Mouse (Mus musculus): ENCODE results near the gene Pigu. TPM values are rescaled to one million over a fixed set of nuclear protein-coding genes. Genes with fewer than 3 reads are reported as not detected.

Pigu gene
- polyA plus RNA-seq, 1 experiment from 2014 or later, result 51.9 TPM

GRCm38 (mm10) chr2:155385731-155386533 lies 28.7 kb upstream of the Pigu start:
- Histone ChIP-seq H3K27ac (ENCODE audit: low read depth, low read length) (no peak overlapping the region), H3K9me3 (ENCODE audit: control insufficient read depth, low read length) (no peaks in the 10 kb centered on the region), H3K4me1 (replicated peaks; ENCODE audit: control insufficient read depth, insufficient read depth, low read length) (peaks cover 2% of the 10 kb centered on the region; the same call in 1 of the 2 replicates), H3K4me2 (no peak overlapping the region), H3K27me3 (replicated peaks; ENCODE audit: control insufficient read depth, insufficient read depth, low read length) (peaks cover 1% of the 10 kb centered on the region), H3K9ac (ENCODE audit: low read depth, low read length) (no peak overlapping the region), H3K36me3 (ENCODE audit: control insufficient read depth, insufficient read depth, low read length) (peaks cover 10% of the 10 kb centered on the region; the same call in 1 of the 2 replicates), H3K4me3 (ENCODE audit: low read depth, low read length) (no peak overlapping the region)
- 56% methylated on average over 18 of the region's 18 CpGs for WGBS
- ATAC-seq (replicated peaks; ENCODE audit: low FRiP score) (no peak), DNase-seq (ENCODE audit: low spot score) (no peak)

- Histone ChIP-seq H3K4me2 (no peak overlapping the region), H3K27ac (ENCODE audit: low read depth, low read length) (no peak overlapping the region), H3K27me3 (replicated peaks; ENCODE audit: control insufficient read depth, insufficient read depth, low read length) (peaks cover 10% of the 10 kb centered on the region), H3K9ac (ENCODE audit: low read depth, low read length) (no peak overlapping the region), H3K4me1 (replicated peaks; ENCODE audit: control insufficient read depth, insufficient read depth, low read length) (peaks cover 3% of the 10 kb centered on the region; the same call in 1 of the 2 replicates), H3K36me3 (ENCODE audit: control insufficient read depth, insufficient read depth, low read length) (peaks cover 10% of the 10 kb centered on the region; the same call in 1 of the 2 replicates), H3K9me3 (ENCODE audit: control insufficient read depth, low read length) (no peaks in the 10 kb centered on the region), H3K4me3 (ENCODE audit: low read depth, low read length) (no peak overlapping the region)
- DNase-seq (ENCODE audit: low spot score), result peak; percentile 70
- 0 out of 2 replicates have a peak, but pooled peaks have one; percentile 14 for ATAC-seq (replicated peaks; ENCODE audit: low FRiP score)
- 26% methylated on average over 7 of the region's 7 CpGs for WGBS
Observed at GRCm38 (mm10) chr2:155385090-155385489, 27.9 kb upstream of the Pigu start.

- ATAC-seq (replicated peaks; ENCODE audit: low FRiP score) (no peak), DNase-seq (ENCODE audit: low spot score) (no peak)
- no peaks in the 10 kb centered on the region for H3K36me3 ChIP-seq (ENCODE audit: control insufficient read depth, insufficient read depth, low read length)
- H3K4me1 ChIP-seq (replicated peaks; ENCODE audit: control insufficient read depth, insufficient read depth, low read length), result peaks cover 3% of the 10 kb centered on the region; the same call in 1 of the 2 replicates
- peaks cover 18% of the 10 kb centered on the region for H3K27me3 ChIP-seq (replicated peaks; ENCODE audit: control insufficient read depth, insufficient read depth, low read length)
- H3K9ac ChIP-seq (ENCODE audit: low read depth, low read length), result no peak overlapping the region
- no peak overlapping the region for H3K27ac ChIP-seq (ENCODE audit: low read depth, low read length)
- H3K4me3 ChIP-seq (ENCODE audit: low read depth, low read length), result no peak overlapping the region; the same call in 1 of the 2 replicates
- WGBS, result 74% methylated on average over 2 of the region's 2 CpGs
- H3K4me2 ChIP-seq, result peak overlapping the region; percentile 94
- H3K9me3 ChIP-seq (ENCODE audit: control insufficient read depth, low read length), result no peaks in the 10 kb centered on the region
Observed at GRCm38 (mm10) chr2:155382791-155383438, 25.7 kb upstream of the Pigu start.

- Histone ChIP-seq H3K27ac (ENCODE audit: low read depth, low read length) (no peak overlapping the region), H3K4me1 (replicated peaks; ENCODE audit: control insufficient read depth, insufficient read depth, low read length) (peaks cover 3% of the 10 kb centered on the region; the same call in 1 of the 2 replicates), H3K4me3 (ENCODE audit: low read depth, low read length) (peak overlapping the region; percentile 83), H3K27me3 (replicated peaks; ENCODE audit: control insufficient read depth, insufficient read depth, low read length) (peaks cover 18% of the 10 kb centered on the region), H3K9ac (ENCODE audit: low read depth, low read length) (no peak overlapping the region; the same call in 1 of the 2 replicates), H3K36me3 (ENCODE audit: control insufficient read depth, insufficient read depth, low read length) (no peaks in the 10 kb centered on the region), H3K4me2 (peak overlapping the region; percentile 94), H3K9me3 (ENCODE audit: control insufficient read depth, low read length) (no peaks in the 10 kb centered on the region)
- DNase-seq (ENCODE audit: low spot score) (no peak), ATAC-seq (replicated peaks; ENCODE audit: low FRiP score) (peak; percentile 10; the same call in 1 of the 2 replicates)
- WGBS, result 29% methylated on average over 6 of the region's 6 CpGs
Observed at GRCm38 (mm10) chr2:155382332-155382700, 25.1 kb upstream of the Pigu start.

GRCm38 (mm10) chr2:155381643-155382331 lies 24.6 kb upstream of the Pigu start:
- Histone ChIP-seq H3K4me2 (peak overlapping the region; percentile 94), H3K4me3 (ENCODE audit: low read depth, low read length) (peak overlapping the region; percentile 83), H3K9ac (ENCODE audit: low read depth, low read length) (peak overlapping the region; percentile 75), H3K27me3 (replicated peaks; ENCODE audit: control insufficient read depth, insufficient read depth, low read length) (peaks cover 18% of the 10 kb centered on the region), H3K4me1 (replicated peaks; ENCODE audit: control insufficient read depth, insufficient read depth, low read length) (peaks cover 3% of the 10 kb centered on the region; the same call in 1 of the 2 replicates), H3K27ac (ENCODE audit: low read depth, low read length) (peak overlapping the region; percentile 92), H3K36me3 (ENCODE audit: control insufficient read depth, insufficient read depth, low read length) (no peaks in the 10 kb centered on the region), H3K9me3 (ENCODE audit: control insufficient read depth, low read length) (no peaks in the 10 kb centered on the region)
- WGBS, result under 1% methylated on average over 68 of the region's 68 CpGs
- ATAC-seq (replicated peaks; ENCODE audit: low FRiP score) (peak; percentile 91), DNase-seq (ENCODE audit: low spot score) (peak; percentile 93)

GRCm38 (mm10) chr2:155381060-155381437 lies 23.8 kb upstream of the Pigu start:
- Histone ChIP-seq H3K36me3 (ENCODE audit: control insufficient read depth, insufficient read depth, low read length) (no peaks in the 10 kb centered on the region), H3K27me3 (replicated peaks; ENCODE audit: control insufficient read depth, insufficient read depth, low read length) (peaks cover 18% of the 10 kb centered on the region), H3K4me1 (replicated peaks; ENCODE audit: control insufficient read depth, insufficient read depth, low read length) (peaks cover 3% of the 10 kb centered on the region; the same call in 1 of the 2 replicates), H3K9ac (ENCODE audit: low read depth, low read length) (peak overlapping the region; percentile 75), H3K4me3 (ENCODE audit: low read depth, low read length) (peak overlapping the region; percentile 83), H3K27ac (ENCODE audit: low read depth, low read length) (0 out of 2 replicates have a peak overlapping the region, but pooled peaks have one; percentile 92), H3K9me3 (ENCODE audit: control insufficient read depth, low read length) (no peaks in the 10 kb centered on the region), H3K4me2 (peak overlapping the region; percentile 94)
- 5% methylated on average over 11 of the region's 11 CpGs for WGBS
- DNase-seq (ENCODE audit: low spot score), result no peak
- ATAC-seq (replicated peaks; ENCODE audit: low FRiP score), result no peak

- DNase-seq (ENCODE audit: low spot score) (no peak), ATAC-seq (replicated peaks; ENCODE audit: low FRiP score) (no peak)
- Histone ChIP-seq H3K9ac (ENCODE audit: low read depth, low read length) (peak within 1 kb of the TSS; percentile 75), H3K4me3 (ENCODE audit: low read depth, low read length) (peak within 1 kb of the TSS; percentile 83), H3K4me1 (replicated peaks; ENCODE audit: control insufficient read depth, insufficient read depth, low read length) (peaks cover 3% of the 10 kb centered on the region; the same call in 1 of the 2 replicates), H3K27me3 (replicated peaks; ENCODE audit: control insufficient read depth, insufficient read depth, low read length) (peaks cover 18% of the 10 kb centered on the region), H3K9me3 (ENCODE audit: control insufficient read depth, low read length) (no peaks in the 10 kb centered on the region), H3K36me3 (ENCODE audit: control insufficient read depth, insufficient read depth, low read length) (no peaks in the 10 kb centered on the region), H3K4me2 (peak within 1 kb of the TSS; percentile 94), H3K27ac (ENCODE audit: low read depth, low read length) (peak within 1 kb of the TSS; percentile 92)
- 54% methylated on average over 8 of the region's 8 CpGs for WGBS
Observed at GRCm38 (mm10) chr2:155380261-155381059, 23.2 kb upstream of the Pigu start, which contains the start of gene Trp53inp2. Gene Trp53inp2, plus strand, starts transcription at chr2:155381059.
